Mouse (Mus musculus) urinary bladder, postnatal 36 days (tissue): Measurements from ENCODE around the gene Apba2.

Experiments
- DNase-seq, 2 experiments: peaks; one replicate each; pipeline ENCODE4 v3.0.0; 2022; ENCODE audit warnings: low spot score in 2 of 2, mixed read lengths in 1 of 2

Apba2 gene

DNA sequence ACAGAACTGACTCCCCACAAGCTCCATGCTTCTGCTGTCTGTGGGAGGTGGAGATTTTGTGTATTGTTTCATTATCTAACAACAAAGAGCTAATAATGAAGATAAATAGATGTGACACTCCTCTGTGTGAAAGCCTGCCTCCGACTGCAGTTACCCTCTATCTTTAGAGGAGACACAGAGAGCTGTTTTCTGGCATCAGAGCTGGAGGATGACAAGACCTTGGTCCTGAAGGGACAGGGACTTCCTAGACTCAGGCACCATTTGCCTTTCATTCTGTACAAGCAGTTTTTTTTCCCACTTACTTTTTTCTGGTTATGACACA is 20.9 kb downstream of the Apba2 start:
- no peak for DNase-seq

- DNase-seq = no peak
Measured at GRCm38 (mm10) chr7:64531297-64531696, 29.8 kb downstream of the Apba2 start.

GRCm38 (mm10) chr7:64533374-64533773 is 31.9 kb downstream of the Apba2 start:
- no peak for DNase-seq

GRCm38 (mm10) chr7:64535269-64535668 is 33.8 kb downstream of the Apba2 start:
- DNase-seq = no peak

DNA sequence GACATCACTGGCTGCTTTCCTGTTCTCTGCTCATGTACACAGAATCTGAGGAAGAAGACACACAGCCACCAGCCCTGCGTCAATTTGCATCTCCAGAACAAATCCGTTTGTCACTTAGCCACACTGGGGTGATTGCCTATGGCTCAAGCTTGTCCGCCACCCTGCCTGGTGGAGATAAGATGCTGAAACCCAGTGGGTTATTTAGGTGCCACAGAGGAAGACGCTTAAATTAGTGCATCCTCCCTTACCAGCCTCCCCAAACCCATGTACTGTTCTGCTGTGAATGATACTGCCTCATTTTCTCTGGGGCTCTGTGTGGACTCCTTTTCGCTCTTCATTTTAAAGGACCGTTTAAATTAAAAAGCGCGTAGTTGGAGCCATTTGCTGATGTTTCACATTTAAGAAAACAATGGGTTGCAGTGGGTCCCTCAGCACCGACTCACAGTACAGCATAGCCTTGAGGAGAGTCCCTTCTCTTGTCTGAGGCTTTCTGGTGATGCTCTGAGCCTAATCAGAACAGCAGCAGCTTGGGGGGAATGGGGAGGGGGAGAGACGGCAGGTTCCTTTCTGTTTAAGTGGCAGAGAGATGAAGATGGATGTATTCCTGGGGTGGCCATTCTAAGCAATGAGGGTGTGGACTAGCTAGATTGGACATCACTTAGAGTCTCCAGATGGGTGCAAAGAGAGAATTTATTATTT is 38.1 kb downstream of the Apba2 start:
- DNase-seq = no peak

- DNase-seq = no peak
Measured at GRCm38 (mm10) chr7:64546801-64547200, 45.3 kb downstream of the Apba2 start.

- no peak for DNase-seq
Measured at GRCm38 (mm10) chr7:64550856-64551255, 49.4 kb downstream of the Apba2 start.

GRCm38 (mm10) chr7:64552523-64553190 is 51.2 kb downstream of the Apba2 start:
- DNase-seq = no peak

DNA sequence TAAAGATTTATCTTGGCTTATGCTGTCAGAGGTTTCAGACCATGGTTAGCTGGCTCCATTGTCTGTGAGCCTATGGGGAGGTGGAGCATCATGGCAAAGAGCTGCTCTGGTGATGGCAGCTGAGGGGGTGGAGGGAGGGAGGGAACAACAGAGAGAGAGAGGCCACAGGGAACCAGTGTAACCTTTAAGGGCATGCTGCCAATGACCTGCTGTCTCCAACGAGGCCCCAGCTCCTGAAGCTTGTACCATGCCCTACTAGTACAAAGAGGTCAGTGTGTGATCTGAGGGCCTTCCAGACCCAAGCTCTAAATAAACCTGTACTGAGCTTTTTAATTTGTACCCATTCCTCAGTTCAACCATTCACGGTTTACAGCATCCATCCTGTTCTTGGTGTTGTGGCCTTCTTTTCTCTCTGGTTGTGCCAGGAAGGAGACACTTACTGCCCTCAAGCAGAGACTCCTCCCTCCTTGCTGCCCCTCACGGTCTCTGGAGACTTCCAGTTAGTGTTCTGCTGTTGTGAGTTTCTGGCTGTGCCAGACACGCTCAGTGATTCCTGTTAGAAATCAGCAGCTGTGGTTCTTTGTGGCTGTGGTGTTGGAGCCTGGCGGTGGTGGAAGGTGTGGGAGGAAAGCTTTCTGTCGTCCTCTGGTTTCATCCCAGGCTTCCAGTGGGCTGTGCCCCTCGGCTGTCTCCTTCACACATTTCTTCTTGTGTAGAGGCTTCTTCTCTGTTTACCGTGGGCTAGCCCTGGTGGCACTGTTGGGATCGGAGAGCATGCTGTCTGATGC is 60.4 kb downstream of the Apba2 start:
- no peak for DNase-seq

DNA sequence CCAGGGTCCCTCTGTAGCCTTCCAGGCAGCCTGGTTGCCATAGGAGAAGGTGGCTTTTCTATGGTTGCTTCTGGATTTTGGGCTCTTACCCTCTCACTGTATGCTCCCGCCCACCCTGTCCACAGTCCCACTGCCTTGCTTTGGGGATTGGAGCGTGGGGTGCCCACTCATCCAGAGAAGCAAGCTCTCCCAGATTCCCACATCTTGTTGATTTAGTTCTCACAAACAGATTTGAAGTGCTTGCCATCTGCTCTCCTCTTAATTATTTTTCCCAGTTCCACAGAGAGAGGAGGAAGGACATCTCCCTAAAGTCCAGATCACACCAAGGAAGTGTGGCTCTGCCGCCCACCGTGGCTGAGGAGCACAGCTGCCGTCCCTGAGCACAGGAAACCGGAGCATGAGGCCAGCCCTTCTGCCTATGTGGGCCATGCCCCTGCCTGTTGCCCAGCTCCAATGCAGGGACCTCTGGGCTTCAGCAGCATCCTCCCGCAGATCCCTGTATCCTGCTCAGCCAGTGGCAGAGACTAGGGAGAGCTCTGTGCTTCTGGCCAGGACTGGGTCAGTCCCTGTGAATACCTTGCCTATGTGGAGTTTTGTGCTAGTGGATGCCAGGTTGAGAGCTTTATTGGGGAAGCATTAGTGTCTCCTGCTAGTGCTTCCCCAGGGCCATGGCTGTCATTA is 63.5 kb downstream of the Apba2 start:
- no peak for DNase-seq

DNA sequence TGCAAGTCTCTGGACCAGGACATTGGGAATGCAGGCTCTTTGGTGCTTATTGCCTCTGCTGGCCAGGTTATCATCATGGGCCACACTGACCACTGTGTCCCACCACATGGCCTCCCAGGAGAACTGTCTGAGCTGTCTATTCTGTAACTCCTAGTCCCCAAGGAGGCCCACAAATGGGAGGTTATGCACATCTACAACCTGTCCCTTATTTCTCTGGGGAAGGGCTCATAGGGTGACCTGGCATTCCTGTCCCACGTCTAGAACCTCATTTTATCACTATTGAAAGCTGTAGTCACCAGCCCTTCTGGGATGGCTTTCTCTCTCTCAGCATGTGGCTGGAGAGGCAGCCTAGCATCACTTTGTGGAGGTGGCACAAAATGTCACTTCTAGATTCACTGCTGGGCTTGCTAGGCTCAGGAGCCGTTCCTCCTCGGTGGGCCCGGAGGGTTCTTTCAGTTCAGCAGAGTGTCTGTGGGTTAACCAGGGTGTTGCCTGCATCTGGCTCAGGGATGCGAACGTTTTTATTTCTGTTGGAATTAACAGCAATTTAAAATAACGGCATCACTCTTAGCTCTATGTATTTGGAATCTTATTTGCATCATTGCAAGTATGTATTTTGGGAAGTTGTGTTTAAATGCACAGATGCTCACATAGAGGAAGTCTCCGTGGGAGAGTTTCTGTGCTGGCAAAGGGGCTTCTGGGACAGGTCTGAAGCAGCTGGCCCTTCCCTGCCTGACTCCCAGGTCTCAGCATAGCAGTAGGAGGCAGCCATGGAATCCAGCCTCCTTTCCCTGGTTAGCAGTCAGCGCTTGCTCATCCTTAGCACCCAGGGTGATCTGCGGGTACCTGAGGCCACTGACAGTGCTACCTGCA is 65.1 kb downstream of the Apba2 start:
- DNase-seq = no peak

DNA sequence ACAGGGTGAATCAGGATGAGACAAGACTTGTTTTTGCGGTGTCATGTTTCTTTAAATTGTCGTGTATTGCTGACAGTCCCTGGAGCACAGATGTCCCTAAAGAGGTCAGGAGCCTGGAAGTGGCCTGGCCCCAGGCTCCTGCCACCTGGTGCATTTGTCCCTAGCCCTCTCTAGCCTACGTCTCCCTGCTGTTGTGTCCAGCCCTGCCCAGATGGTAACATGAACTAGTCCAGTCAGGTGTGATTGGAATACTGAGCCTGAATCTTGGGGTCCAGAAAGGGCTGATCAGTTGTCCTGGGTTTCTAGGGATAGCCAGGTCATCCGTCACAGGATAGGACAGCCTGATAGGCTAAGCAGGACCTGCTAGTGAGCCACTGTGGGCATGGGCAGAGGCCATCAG is 67.2 kb downstream of the Apba2 start:
- no peak for DNase-seq

DNA sequence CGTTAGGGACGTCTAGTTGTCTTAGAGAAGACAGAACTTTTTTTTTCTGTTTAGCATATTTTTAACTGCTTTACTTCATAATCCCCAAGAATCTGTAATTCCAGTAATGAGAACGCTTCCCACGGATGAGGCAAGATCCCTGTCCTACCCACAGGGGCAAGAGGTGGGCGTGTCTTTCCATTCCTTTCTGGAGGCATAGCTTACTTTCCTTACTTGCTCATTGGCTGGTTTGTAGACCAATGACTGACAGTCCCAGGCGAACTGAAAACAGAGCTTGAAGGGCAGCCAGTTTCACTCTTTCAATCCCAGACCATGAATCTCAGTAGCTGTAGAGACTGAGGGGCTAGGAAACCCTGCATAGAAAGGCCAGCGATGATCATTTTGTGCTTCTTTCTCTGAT is 68.2 kb downstream of the Apba2 start:
- no peak for DNase-seq

- DNase-seq = no peak
Measured at GRCm38 (mm10) chr7:64570914-64571313, 69.4 kb downstream of the Apba2 start.

DNA sequence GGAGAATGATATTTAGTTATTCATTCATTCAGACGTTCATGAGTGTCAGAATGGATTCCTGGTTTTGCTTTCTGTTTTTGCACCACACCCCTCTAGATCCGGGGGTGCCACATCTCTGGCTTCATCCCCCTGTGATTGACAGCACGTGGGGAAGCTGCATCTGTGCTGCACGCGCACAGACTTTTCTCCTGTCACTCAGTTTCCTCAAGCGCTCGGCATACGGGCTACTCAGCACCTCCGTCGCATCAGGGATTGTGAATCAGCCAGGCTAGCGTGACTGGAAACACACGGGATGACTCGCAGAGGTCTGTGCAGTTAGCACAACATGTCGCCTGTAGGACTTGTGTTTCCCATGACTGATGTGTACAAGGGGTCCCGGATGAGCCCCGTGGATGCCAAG is 72.6 kb downstream of the Apba2 start:
- no peak for DNase-seq

DNA sequence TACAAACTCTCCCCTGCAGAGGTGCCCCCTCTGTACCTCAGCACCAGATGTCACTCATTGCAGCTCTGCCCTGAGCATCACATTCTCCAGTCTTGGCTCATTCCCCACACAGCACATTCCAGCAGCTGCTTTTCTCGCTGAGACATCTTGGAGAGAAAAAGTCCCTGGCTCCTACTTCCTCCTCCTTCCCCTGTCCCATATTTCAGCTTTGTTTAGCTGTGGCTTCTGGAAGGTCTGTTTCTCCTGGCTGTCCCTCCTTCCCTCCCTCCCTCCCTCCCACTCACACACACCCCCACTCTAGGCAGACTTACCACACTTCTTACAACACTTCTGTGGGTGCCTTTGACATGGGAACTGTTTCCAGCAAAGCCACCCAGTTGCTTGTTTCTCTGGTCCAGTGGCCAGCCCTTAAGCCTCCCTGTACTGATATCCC is 75.0 kb downstream of the Apba2 start:
- no peak for DNase-seq

DNA sequence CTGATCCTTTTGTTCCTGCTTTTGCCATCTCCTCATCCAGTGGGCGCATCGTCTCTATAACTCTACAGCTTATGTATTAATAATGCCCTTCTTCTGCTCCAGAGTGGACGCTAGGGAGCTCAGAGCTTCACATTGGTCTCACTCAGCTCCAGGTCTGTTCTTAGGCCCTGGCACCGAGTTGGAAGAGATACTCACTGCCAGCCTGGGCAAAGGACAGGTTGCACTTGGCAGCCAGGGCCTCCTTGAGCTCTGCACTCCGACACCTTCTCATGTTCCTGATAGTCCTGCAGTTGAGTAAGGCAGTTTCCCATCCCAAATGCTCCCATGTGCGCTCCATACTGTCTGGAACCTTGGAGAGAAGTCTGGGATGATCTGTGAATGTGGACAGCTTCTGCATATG is 76.7 kb downstream of the Apba2 start:
- no peak for DNase-seq

DNA sequence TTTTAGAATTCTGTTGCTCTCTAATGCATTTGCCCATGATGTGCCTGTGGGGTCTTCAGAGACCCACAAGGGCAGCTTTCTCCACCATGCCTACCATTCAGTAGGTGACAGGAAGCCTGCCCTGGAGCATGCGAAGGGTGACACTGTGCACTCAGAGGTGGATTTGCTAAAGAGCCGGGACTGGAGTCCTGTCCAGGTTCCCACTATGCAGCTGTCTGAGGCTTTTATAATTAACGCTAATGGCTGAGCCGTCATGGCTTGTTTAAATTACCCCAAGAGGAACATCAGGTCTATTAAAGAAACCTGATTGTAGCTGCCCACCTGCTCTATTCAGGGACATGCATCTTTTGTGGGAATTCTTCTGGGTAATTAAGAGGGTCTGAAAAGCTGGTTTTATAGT is 78.4 kb downstream of the Apba2 start:
- DNase-seq = no peak

- no peak for DNase-seq
Measured at GRCm38 (mm10) chr7:64580293-64580692, 78.8 kb downstream of the Apba2 start.

DNA sequence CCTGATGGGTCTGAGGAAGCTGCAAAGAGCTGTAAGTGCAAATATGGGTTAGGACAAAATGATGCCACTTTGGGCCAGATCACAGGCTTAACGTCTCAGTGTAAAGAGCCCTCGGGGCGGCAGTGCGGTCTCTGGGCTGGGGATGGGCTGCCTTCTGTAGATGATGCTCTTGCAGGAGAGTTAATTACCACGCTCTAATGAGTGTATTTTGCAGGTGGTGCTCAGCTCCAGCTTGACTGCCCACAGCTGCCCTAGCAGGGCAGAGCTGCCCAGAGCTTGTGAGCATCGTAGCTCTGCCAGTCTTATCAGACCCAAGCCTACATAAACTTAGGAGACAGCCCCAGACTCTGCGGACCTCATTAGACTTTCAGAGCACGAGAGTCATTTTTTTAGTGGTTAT is 80.9 kb downstream of the Apba2 start:
- no peak for DNase-seq

DNA sequence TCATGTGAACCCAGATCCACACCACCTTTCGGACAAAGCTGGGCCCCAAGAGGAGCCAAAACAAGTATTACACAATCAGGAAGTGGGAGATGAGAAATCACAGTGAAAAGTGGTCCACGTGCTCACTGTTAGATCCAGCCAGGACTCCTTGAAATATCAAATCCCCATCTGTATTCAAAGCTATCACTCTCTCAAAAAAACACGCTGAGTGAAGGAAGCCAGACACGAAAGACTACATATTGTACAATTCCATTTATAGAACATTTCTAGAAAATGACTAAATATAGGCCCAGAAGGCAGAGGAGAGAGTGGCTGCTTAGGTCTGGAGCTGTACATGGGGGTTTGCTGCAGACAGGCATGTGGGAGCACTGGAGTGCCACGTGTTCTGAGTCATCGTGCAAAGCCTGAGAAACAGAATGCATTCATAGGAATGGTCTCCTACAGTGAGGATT is 82.2 kb downstream of the Apba2 start:
- DNase-seq = no peak
